Mouse (Mus musculus) embryonic facial prominence, embryonic 11.5 days (tissue): Measurements from ENCODE around the gene Vdac1. TPM values are rescaled to one million over a fixed set of nuclear protein-coding genes. Genes with fewer than 3 reads are reported as not detected.
"Not testable (repeated sequence)": the region's sequence is repeated elsewhere in the genome, so short reads cannot be mapped to it uniquely, and the experiment has no call there.

ENCODE experiments used
- ATAC-seq: fragments of 200-750 bp; cut with Nextera tagmentation; replicated peaks from 2 replicates; pipeline ENCODE4 v1.8.0; 2017; ENCODE audit warnings: low read depth; ENCODE audit not compliant: insufficient number of reproducible peaks, low FRiP score, low TSS enrichment
- DNase-seq: peaks from one replicate; pipeline ENCODE4 v3.0.0-alpha.2; 2015; ENCODE audit warnings: low spot score
- H3K27ac ChIP-seq: fragments of 300-500 bp; sonication (generic); replicated peaks from 2 replicates; pipeline ENCODE4 v1.5.1; 2014; ENCODE audit warnings: mild to moderate bottlenecking, low read depth, low read length, control low read depth
- H3K27me3 ChIP-seq: fragments of 300-500 bp; sonication (generic); 2 replicates; pipeline ENCODE4 v1.6.1; 2014; ENCODE audit warnings: mild to moderate bottlenecking, low read length, moderate library complexity, mixed read lengths; ENCODE audit not compliant: control insufficient read depth, insufficient read depth
- H3K36me3 ChIP-seq: fragments of 300-500 bp; sonication (generic); replicated peaks from 2 replicates; pipeline ENCODE4 v1.6.1; 2014; ENCODE audit warnings: low read depth, mild to moderate bottlenecking, low read length, moderate library complexity, mixed read lengths; ENCODE audit not compliant: control insufficient read depth, insufficient read depth
- H3K4me1 ChIP-seq: fragments of 300-500 bp; sonication (generic); 2 replicates; pipeline ENCODE4 v1.6.1; 2014; ENCODE audit warnings: low read length, mixed read lengths; ENCODE audit not compliant: control insufficient read depth, insufficient read depth
- H3K4me2 ChIP-seq: fragments of 300-500 bp; sonication (generic); 2 replicates; pipeline ENCODE4 v1.6.1; 2014; ENCODE audit warnings: low read depth, mild to moderate bottlenecking, control low read depth, low read length, moderate library complexity
- H3K4me3 ChIP-seq: fragments of 300-500 bp; sonication (generic); 2 replicates; pipeline ENCODE4 v1.5.1; 2014; ENCODE audit warnings: low read depth, low read length, control low read depth
- H3K9ac ChIP-seq: fragments of 300-500 bp; sonication (generic); replicated peaks from 2 replicates; pipeline ENCODE4 v1.6.1; 2014; ENCODE audit warnings: mild to moderate bottlenecking, control low read depth, low read length
- H3K9me3 ChIP-seq: fragments of 300-500 bp; sonication (generic); replicated peaks from 2 replicates; pipeline ENCODE4 v1.6.1; 2016; ENCODE audit warnings: mild to moderate bottlenecking, low read length, inconsistent platforms, mixed read lengths; ENCODE audit not compliant: control insufficient read depth
- WGBS: fragments of 180-500 bp; shearing (Covaris S2); extraction: QIAGEN DNeasy Blood & Tissue Kit; methylation state at CpG from one replicate; pipeline ENCODE4 v1.1.7; 2014; 5-methylcytosine and 5-hydroxymethylcytosine counted together
- polyA plus RNA-seq: library from polyadenylated mRNA; unstranded; fragments of >200 nt; fragmentation: Nextera tagmentation; extraction: Ambion mirVana; gene quantifications from 2 replicates; pipeline ENCODE4 v1.2.1, GENCODE M21; 2014

Gene Vdac1
- polyA plus RNA-seq, 1 experiment from 2014 or later: 222 TPM

- H3K4me3 ChIP-seq, ATAC-seq, H3K4me1 ChIP-seq, H3K9me3 ChIP-seq, H3K27me3 ChIP-seq, DNase-seq, H3K27ac ChIP-seq, H3K36me3 ChIP-seq, H3K9ac ChIP-seq, H3K4me2 ChIP-seq: not testable (repeated sequence)
- 88% methylated on average over 5 of the region's 5 CpGs for WGBS
These were observed 3.6 kb upstream of the Vdac1 start for GRCm38 (mm10) chr11:52357091-52357490.

GRCm38 (mm10) chr11:52358520-52358919, 2.1 kb upstream of the Vdac1 start:
- ATAC-seq (no peak), DNase-seq (peak; percentile 54)
- H3K27me3 ChIP-seq: no peaks in the 10 kb centered on the region
- no peak overlapping the region for H3K4me3 ChIP-seq
- WGBS: 35% methylated on average over 4 of the region's 4 CpGs
- H3K27ac ChIP-seq: no peak overlapping the region
- no peaks in the 10 kb centered on the region for H3K36me3 ChIP-seq
- H3K4me1 ChIP-seq: no peaks in the 10 kb centered on the region
- H3K9ac ChIP-seq: no peak overlapping the region
- H3K4me2 ChIP-seq: no peak overlapping the region
- no peaks in the 10 kb centered on the region for H3K9me3 ChIP-seq

GRCm38 (mm10) chr11:52359686-52360470, 782 bp upstream of the Vdac1 start:
- DNase-seq (peak; percentile 58), ATAC-seq (no peak)
- Histone ChIP-seq H3K36me3 (no peaks in the 10 kb centered on the region), H3K9ac (peak overlapping the region; percentile 95), H3K4me2 (peak overlapping the region; percentile 92), H3K27me3 (no peaks in the 10 kb centered on the region), H3K4me3 (peak overlapping the region; percentile 91), H3K4me1 (0 out of 2 replicates have a peak, but pooled peaks cover under 1% of the 10 kb centered on the region), H3K9me3 (no peaks in the 10 kb centered on the region), H3K27ac (no peak overlapping the region)
- WGBS: 12% methylated on average over 22 of the region's 22 CpGs

- H3K36me3 ChIP-seq: no peaks in the 10 kb centered on the region
- DNase-seq: peak; percentile 52
- peak overlapping the region; percentile 95 for H3K9ac ChIP-seq
- H3K9me3 ChIP-seq: no peaks in the 10 kb centered on the region
- H3K4me1 ChIP-seq: 0 out of 2 replicates have a peak, but pooled peaks cover 2% of the 10 kb centered on the region
- WGBS: under 1% methylated on average over 47 of the region's 47 CpGs
- H3K4me2 ChIP-seq: peak overlapping the region; percentile 92
- peak overlapping the region; percentile 91 for H3K4me3 ChIP-seq
- peak; percentile 54 for ATAC-seq
- no peaks in the 10 kb centered on the region for H3K27me3 ChIP-seq
- peak overlapping the region; percentile 79 for H3K27ac ChIP-seq
These were observed 744 bp downstream of the Vdac1 start for GRCm38 (mm10) chr11:52361287-52361921.

- H3K27ac ChIP-seq: no peak overlapping the region
- H3K9me3 ChIP-seq: no peaks in the 10 kb centered on the region
- ATAC-seq: no peak
- H3K4me3 ChIP-seq: no peak overlapping the region
- H3K4me1 ChIP-seq: peaks cover 2% of the 10 kb centered on the region; the same call in 1 of the 2 replicates
- H3K36me3 ChIP-seq: no peaks in the 10 kb centered on the region
- 66% methylated on average over 2 of the region's 2 CpGs for WGBS
- no peak overlapping the region for H3K4me2 ChIP-seq
- no peak overlapping the region for H3K9ac ChIP-seq
- no peaks in the 10 kb centered on the region for H3K27me3 ChIP-seq
- DNase-seq: no peak
These were observed 3.7 kb downstream of the Vdac1 start for GRCm38 (mm10) chr11:52364376-52364775.

- ATAC-seq (no peak), DNase-seq (peak; percentile 60)
- H3K4me1 ChIP-seq: peaks cover 2% of the 10 kb centered on the region; the same call in 1 of the 2 replicates
- no peaks in the 10 kb centered on the region for H3K27me3 ChIP-seq
- no peak overlapping the region for H3K27ac ChIP-seq
- no peaks in the 10 kb centered on the region for H3K9me3 ChIP-seq
- no peak overlapping the region for H3K9ac ChIP-seq
- no peaks in the 10 kb centered on the region for H3K36me3 ChIP-seq
- H3K4me2 ChIP-seq: no peak overlapping the region
- no peak overlapping the region for H3K4me3 ChIP-seq
- 66% methylated on average over 1 of the region's 1 CpGs for WGBS
These were observed 4.5 kb downstream of the Vdac1 start for GRCm38 (mm10) chr11:52365143-52365542.

GRCm38 (mm10) chr11:52366358-52366757, 5.7 kb downstream of the Vdac1 start:
- ATAC-seq: no peak
- Histone ChIP-seq H3K4me1 (peaks cover 2% of the 10 kb centered on the region; the same call in 1 of the 2 replicates), H3K4me2 (no peak overlapping the region), H3K9me3 (no peaks in the 10 kb centered on the region), H3K4me3 (no peak overlapping the region), H3K27ac (no peak overlapping the region), H3K9ac (no peak overlapping the region), H3K36me3 (no peaks in the 10 kb centered on the region), H3K27me3 (no peaks in the 10 kb centered on the region)
- WGBS: 96% methylated on average over 5 of the region's 5 CpGs
- DNase-seq: no peak
